Mouse (Mus musculus): ENCODE measurements around the gene Ppm1f. TPM values are rescaled to one million over a fixed set of nuclear protein-coding genes. Genes with fewer than 3 reads are reported as not detected.

Ppm1f gene
- polyA plus RNA-seq, 1 experiment from 2014 or later, result 16.3 TPM

- DNase-seq (ENCODE audit: low spot score) (no peak), ATAC-seq (replicated peaks; ENCODE audit: low FRiP score, low TSS enrichment, low read depth) (no peak)
- H3K27ac ChIP-seq (ENCODE audit: low read depth), result no peak overlapping the region
- no peak overlapping the region for H3K9ac ChIP-seq (ENCODE audit: low read length)
- 90% methylated on average over 6 of the region's 6 CpGs for WGBS
- H3K27me3 ChIP-seq (replicated peaks; ENCODE audit: control insufficient read depth, insufficient read depth, low read length), result no peaks in the 10 kb centered on the region
- no peaks in the 10 kb centered on the region for H3K9me3 ChIP-seq (ENCODE audit: control insufficient read depth, low read length)
- H3K4me1 ChIP-seq (replicated peaks; ENCODE audit: control insufficient read depth, insufficient read depth, low read length), result no peaks in the 10 kb centered on the region
- no peak overlapping the region for H3K4me2 ChIP-seq (ENCODE audit: low read length)
- H3K36me3 ChIP-seq (ENCODE audit: control insufficient read depth, insufficient read depth, low read length), result no peaks in the 10 kb centered on the region
- H3K4me3 ChIP-seq (ENCODE audit: low read depth, low read length), result no peak overlapping the region
These were observed 63.6 kb downstream of the Ppm1f start for GRCm38 (mm10) chr16:16959907-16960306.

GRCm38 (mm10) chr16:16965149-16965548 lies 68.9 kb downstream of the Ppm1f start:
- WGBS, result 54% methylated on average over 1 of the region's 1 CpGs
- Histone ChIP-seq H3K4me2 (ENCODE audit: low read length) (no peak overlapping the region), H3K4me1 (replicated peaks; ENCODE audit: control insufficient read depth, insufficient read depth, low read length) (no peaks in the 10 kb centered on the region), H3K27me3 (replicated peaks; ENCODE audit: control insufficient read depth, insufficient read depth, low read length) (no peaks in the 10 kb centered on the region), H3K9ac (ENCODE audit: low read length) (no peak overlapping the region), H3K36me3 (ENCODE audit: control insufficient read depth, insufficient read depth, low read length) (no peaks in the 10 kb centered on the region), H3K27ac (ENCODE audit: low read depth) (no peak overlapping the region), H3K9me3 (ENCODE audit: control insufficient read depth, low read length) (no peaks in the 10 kb centered on the region), H3K4me3 (ENCODE audit: low read depth, low read length) (no peak overlapping the region)
- DNase-seq (ENCODE audit: low spot score), result no peak
- ATAC-seq (replicated peaks; ENCODE audit: low FRiP score, low TSS enrichment, low read depth), result no peak

DNA sequence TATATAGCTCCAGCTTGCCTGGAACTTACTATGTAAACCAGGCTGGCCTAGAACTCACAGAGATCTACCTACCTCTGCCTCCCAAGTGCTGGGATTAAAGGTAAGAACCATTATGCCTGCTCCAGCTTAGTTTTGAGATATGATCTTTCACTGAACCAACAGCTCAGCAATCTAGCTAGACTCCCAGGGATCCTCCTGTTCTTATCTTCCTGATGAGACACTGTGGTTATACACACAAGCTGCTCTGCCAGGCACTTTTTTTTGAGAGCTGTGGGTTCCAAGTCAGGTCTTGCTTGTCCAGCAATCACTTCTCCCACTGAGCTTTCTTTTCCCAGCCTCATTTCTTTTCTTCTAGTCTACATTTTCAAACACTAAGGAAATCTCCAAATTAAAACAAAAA lies 70.0 kb downstream of the Ppm1f start:
- Histone ChIP-seq H3K4me3 (ENCODE audit: low read depth, low read length) (no peak overlapping the region), H3K9me3 (ENCODE audit: control insufficient read depth, low read length) (no peaks in the 10 kb centered on the region), H3K36me3 (ENCODE audit: control insufficient read depth, insufficient read depth, low read length) (no peaks in the 10 kb centered on the region), H3K9ac (ENCODE audit: low read length) (no peak overlapping the region), H3K4me2 (ENCODE audit: low read length) (no peak overlapping the region), H3K4me1 (replicated peaks; ENCODE audit: control insufficient read depth, insufficient read depth, low read length) (no peaks in the 10 kb centered on the region), H3K27ac (ENCODE audit: low read depth) (no peak overlapping the region), H3K27me3 (replicated peaks; ENCODE audit: control insufficient read depth, insufficient read depth, low read length) (no peaks in the 10 kb centered on the region)
- DNase-seq (ENCODE audit: low spot score), result no peak
- ATAC-seq (replicated peaks; ENCODE audit: low FRiP score, low TSS enrichment, low read depth), result no peak

Other genes with a start within 250 kb of the Ppm1f start
- not detected in 2 replicates for gene Olfr19, start 220.1 kb upstream of the Ppm1f start, polyA plus RNA-seq (2014; fragmentation: Nextera tagmentation; extraction: Ambion mirVana)
- 0.16 and 0.34 TPM in 2 replicates for gene Spag6l, start 67.0 kb upstream of the Ppm1f start, polyA plus RNA-seq (2014; fragmentation: Nextera tagmentation; extraction: Ambion mirVana)
- not detected in 2 replicates for gene Igll1, start 32.5 kb upstream of the Ppm1f start, polyA plus RNA-seq (2014; fragmentation: Nextera tagmentation; extraction: Ambion mirVana)
- 64.0 and 64.3 TPM in 2 replicates for gene Top3b, start 25.7 kb upstream of the Ppm1f start, polyA plus RNA-seq (2014; fragmentation: Nextera tagmentation; extraction: Ambion mirVana)
- 1.9 and 2.1 TPM in 2 replicates for gene Vpreb1, start 25.6 kb upstream of the Ppm1f start, polyA plus RNA-seq (2014; fragmentation: Nextera tagmentation; extraction: Ambion mirVana)
- 181 and 189 TPM in 2 replicates for gene Mapk1, start 86.9 kb downstream of the Ppm1f start, polyA plus RNA-seq (2014; fragmentation: Nextera tagmentation; extraction: Ambion mirVana)
- 25.5 and 32.3 TPM in 2 replicates for gene Ypel1, start 173.2 kb downstream of the Ppm1f start, polyA plus RNA-seq (2014; fragmentation: Nextera tagmentation; extraction: Ambion mirVana)
- 126 and 140 TPM in 2 replicates for gene Ppil2, start 214.8 kb downstream of the Ppm1f start, polyA plus RNA-seq (2014; fragmentation: Nextera tagmentation; extraction: Ambion mirVana)
- gene 2610318N02Rik, start 228.7 kb downstream of the Ppm1f start, polyA plus RNA-seq (2014; fragmentation: Nextera tagmentation; extraction: Ambion mirVana), result 38.5 TPM in 2 replicates
- gene Sdf2l1, start 235.9 kb downstream of the Ppm1f start, polyA plus RNA-seq (2014; fragmentation: Nextera tagmentation; extraction: Ambion mirVana), result 55.7 and 69.0 TPM in 2 replicates
- 25.2 and 31.0 TPM in 2 replicates for gene Ydjc, start 248.2 kb downstream of the Ppm1f start, polyA plus RNA-seq (2014; fragmentation: Nextera tagmentation; extraction: Ambion mirVana)